Mouse (Mus musculus) liver, embryonic 12.5 days (tissue): Measurements from ENCODE around the gene Clcn3. TPM values are rescaled to one million over a fixed set of nuclear protein-coding genes. Genes with fewer than 3 reads are reported as not detected.

Experiments used
- ATAC-seq: fragments of 200-750 bp; cut with Nextera tagmentation; 2 replicates; pipeline ENCODE4 v1.8.0; 2017; ENCODE audit warnings: moderate number of reproducible peaks, mild to moderate bottlenecking, moderate library complexity
- H3K27ac ChIP-seq: fragments of 300-500 bp; sonication (generic); 2 replicates; pipeline ENCODE4 v1.5.1; 2016; ENCODE audit warnings: mild to moderate bottlenecking
- H3K27me3 ChIP-seq: fragments of 300-500 bp; sonication (generic); replicated peaks from 2 replicates; pipeline ENCODE4 v1.6.1; 2016; ENCODE audit warnings: mild to moderate bottlenecking, moderate library complexity
- H3K36me3 ChIP-seq: fragments of 300-500 bp; sonication (generic); 2 replicates; pipeline ENCODE4 v1.6.1; 2016; ENCODE audit warnings: mild to moderate bottlenecking, moderate library complexity
- H3K4me1 ChIP-seq: fragments of 300-500 bp; sonication (generic); 2 replicates; pipeline ENCODE4 v1.6.1; 2016
- H3K4me2 ChIP-seq: fragments of 300-500 bp; sonication (generic); 2 replicates; pipeline ENCODE4 v1.6.1; 2016; ENCODE audit warnings: mild to moderate bottlenecking, moderate library complexity
- H3K4me3 ChIP-seq: fragments of 300-500 bp; sonication (generic); 2 replicates; pipeline ENCODE4 v1.5.1; 2016; ENCODE audit warnings: mild to moderate bottlenecking, moderate library complexity
- H3K9ac ChIP-seq: fragments of 300-500 bp; sonication (generic); 2 replicates; pipeline ENCODE4 v1.6.1; 2016; ENCODE audit warnings: mild to moderate bottlenecking, moderate library complexity
- H3K9me3 ChIP-seq: fragments of 300-500 bp; sonication (generic); replicated peaks from 2 replicates; pipeline ENCODE4 v1.6.1; 2016; ENCODE audit warnings: mild to moderate bottlenecking, moderate library complexity
- WGBS: fragments of 180-500 bp; shearing (Covaris S2); methylation state at CpG from one replicate; pipeline ENCODE4 v1.1.7; 2016; ENCODE audit not compliant: insufficient replicate concordance; 5-methylcytosine and 5-hydroxymethylcytosine counted together
- polyA plus RNA-seq: library from polyadenylated mRNA; unstranded; fragments of >200 nt; fragmentation: Nextera tagmentation; extraction: Ambion mirVana; gene quantifications from 2 replicates; pipeline ENCODE4 v1.2.1, GENCODE M21; 2016

Clcn3 gene
- polyA plus RNA-seq, 1 experiment from 2014 or later: 44.9 TPM

GRCm38 (mm10) chr8:60865504-60866114 is 117.5 kb downstream of the Clcn3 start:
- Histone ChIP-seq H3K4me3 (no peak overlapping the region), H3K9me3 (no peaks in the 10 kb centered on the region), H3K4me2 (no peak overlapping the region), H3K27me3 (no peaks in the 10 kb centered on the region), H3K27ac (no peak overlapping the region), H3K9ac (no peak overlapping the region), H3K4me1 (peaks cover 5% of the 10 kb centered on the region), H3K36me3 (no peaks in the 10 kb centered on the region)
- 33% methylated on average over 3 of the region's 3 CpGs for WGBS
- ATAC-seq: no peak

GRCm38 (mm10) chr8:60864875-60865274 is 118.2 kb downstream of the Clcn3 start:
- H3K9ac ChIP-seq: no peak overlapping the region
- H3K4me2 ChIP-seq: no peak overlapping the region
- no peak overlapping the region for H3K4me3 ChIP-seq
- H3K27me3 ChIP-seq: no peaks in the 10 kb centered on the region
- no peaks in the 10 kb centered on the region for H3K36me3 ChIP-seq
- peaks cover 13% of the 10 kb centered on the region for H3K4me1 ChIP-seq
- WGBS: 83% methylated on average over 6 of the region's 6 CpGs
- no peaks in the 10 kb centered on the region for H3K9me3 ChIP-seq
- no peak for ATAC-seq
- no peak overlapping the region for H3K27ac ChIP-seq

- Histone ChIP-seq H3K27me3 (no peaks in the 10 kb centered on the region), H3K9me3 (no peaks in the 10 kb centered on the region), H3K9ac (no peak overlapping the region), H3K4me3 (no peak overlapping the region), H3K27ac (no peak overlapping the region), H3K36me3 (no peaks in the 10 kb centered on the region), H3K4me1 (peaks cover 29% of the 10 kb centered on the region), H3K4me2 (no peak overlapping the region)
- 77% methylated on average over 6 of the region's 6 CpGs for WGBS
- ATAC-seq: no peak
Measured at GRCm38 (mm10) chr8:60861783-60862182, 121.3 kb downstream of the Clcn3 start.

- no peak overlapping the region for H3K4me2 ChIP-seq
- H3K27me3 ChIP-seq: no peaks in the 10 kb centered on the region
- no peak overlapping the region for H3K9ac ChIP-seq
- no peaks in the 10 kb centered on the region for H3K9me3 ChIP-seq
- ATAC-seq: no peak
- 67% methylated on average over 3 of the region's 3 CpGs for WGBS
- no peaks in the 10 kb centered on the region for H3K36me3 ChIP-seq
- H3K27ac ChIP-seq: peak overlapping the region; percentile 97; the same call in 1 of the 2 replicates
- no peak overlapping the region for H3K4me3 ChIP-seq
- H3K4me1 ChIP-seq: peaks cover 29% of the 10 kb centered on the region
Measured at GRCm38 (mm10) chr8:60860749-60861148, 122.4 kb downstream of the Clcn3 start.

Other genes starting within 250 kb of the Clcn3 start
- gene Hpf1, start 92.9 kb downstream of the Clcn3 start, polyA plus RNA-seq: 110 and 120 TPM in 2 replicates
- gene Nek1, start 9.9 kb upstream of the Clcn3 start, polyA plus RNA-seq: 10.1 and 10.6 TPM in 2 replicates
- gene Sh3rf1, start 240.6 kb upstream of the Clcn3 start, polyA plus RNA-seq: 2.8 and 3.2 TPM in 2 replicates